Mouse (Mus musculus) neural tube, embryonic 12.5 days (tissue): Measurements from ENCODE around the gene Bend7. TPM values are rescaled to one million over a fixed set of nuclear protein-coding genes. Genes with fewer than 3 reads are reported as not detected.
A peak's percentile ranks its signal among the peaks of the same experiment; 100 is the strongest.

Experiments
- ATAC-seq: fragments of 200-750 bp; cut with Nextera tagmentation; 2 replicates; pipeline ENCODE4 v1.8.0; 2017; ENCODE audit warnings: low read depth, mild to moderate bottlenecking, moderate TSS enrichment, moderate library complexity; ENCODE audit not compliant: low FRiP score
- H3K27ac ChIP-seq: fragments of 300-500 bp; sonication (generic); 2 replicates; pipeline ENCODE4 v1.5.1; 2016
- H3K27me3 ChIP-seq: fragments of 300-500 bp; sonication (generic); replicated peaks from 2 replicates; pipeline ENCODE4 v1.6.1; 2016; ENCODE audit warnings: mild to moderate bottlenecking
- H3K36me3 ChIP-seq: fragments of 300-500 bp; sonication (generic); 2 replicates; pipeline ENCODE4 v1.6.1; 2016; ENCODE audit warnings: mild to moderate bottlenecking
- H3K4me1 ChIP-seq: fragments of 300-500 bp; sonication (generic); 2 replicates; pipeline ENCODE4 v1.6.1; 2016
- H3K4me2 ChIP-seq: fragments of 300-500 bp; sonication (generic); replicated peaks from 2 replicates; pipeline ENCODE4 v1.6.1; 2016; ENCODE audit warnings: mild to moderate bottlenecking
- H3K4me3 ChIP-seq: fragments of 300-500 bp; sonication (generic); 2 replicates; pipeline ENCODE4 v1.5.1; 2016
- H3K9ac ChIP-seq: fragments of 300-500 bp; sonication (generic); 2 replicates; pipeline ENCODE4 v1.6.1; 2016; ENCODE audit warnings: mild to moderate bottlenecking
- H3K9me3 ChIP-seq: fragments of 300-500 bp; sonication (generic); 2 replicates; pipeline ENCODE4 v1.6.1; 2016; ENCODE audit warnings: mild to moderate bottlenecking
- WGBS: fragments of 180-500 bp; shearing (Covaris S2); methylation state at CpG from one replicate; pipeline ENCODE4 v1.1.7; 2016; 5-methylcytosine and 5-hydroxymethylcytosine counted together
- polyA plus RNA-seq: library from polyadenylated mRNA; unstranded; fragments of >200 nt; fragmentation: Nextera tagmentation; extraction: Ambion mirVana; gene quantifications from 2 replicates; pipeline ENCODE4 v1.2.1, GENCODE M21; 2016

Bend7 gene
- polyA plus RNA-seq: 7.0 TPM in 2 replicates

- Histone ChIP-seq H3K9me3 (no peaks in the 10 kb centered on the region), H3K27me3 (0 out of 2 replicates have a peak, but pooled peaks cover 8% of the 10 kb centered on the region), H3K9ac (peak within 1 kb of the TSS; percentile 76), H3K27ac (peak within 1 kb of the TSS; percentile 66; the same call in 1 of the 2 replicates), H3K4me2 (peak within 1 kb of the TSS; percentile 87), H3K36me3 (no peaks in the 10 kb centered on the region), H3K4me3 (peak within 1 kb of the TSS; percentile 79), H3K4me1 (peaks cover 6% of the 10 kb centered on the region)
- WGBS: under 1% methylated on average over 123 of the region's 124 CpGs
- peak; percentile 83 for ATAC-seq
These were observed at the start of gene Bend7 for GRCm38 (mm10) chr2:4717769-4718661. Bend7 (plus strand) TSS chr2:4717831.

GRCm38 (mm10) chr2:4668626-4669025 is 49.0 kb upstream of the Bend7 start:
- Histone ChIP-seq H3K9ac (no peak overlapping the region), H3K27ac (no peak overlapping the region), H3K4me2 (no peak overlapping the region), H3K4me1 (no peaks in the 10 kb centered on the region), H3K36me3 (no peaks in the 10 kb centered on the region), H3K27me3 (no peaks in the 10 kb centered on the region), H3K9me3 (no peaks in the 10 kb centered on the region), H3K4me3 (no peak overlapping the region)
- WGBS: 86% methylated on average over 2 of the region's 2 CpGs
- no peak for ATAC-seq

- Histone ChIP-seq H3K4me3 (no peak overlapping the region), H3K27me3 (no peaks in the 10 kb centered on the region), H3K9me3 (no peaks in the 10 kb centered on the region), H3K9ac (no peak overlapping the region), H3K4me1 (no peaks in the 10 kb centered on the region), H3K27ac (no peak overlapping the region), H3K4me2 (no peak overlapping the region), H3K36me3 (no peaks in the 10 kb centered on the region)
- WGBS: 91% methylated on average over 8 of the region's 8 CpGs
- ATAC-seq: no peak
These were observed 47.9 kb upstream of the Bend7 start for GRCm38 (mm10) chr2:4669701-4670100.

GRCm38 (mm10) chr2:4671636-4672035 is 46.0 kb upstream of the Bend7 start:
- Histone ChIP-seq H3K36me3 (no peaks in the 10 kb centered on the region), H3K9ac (no peak overlapping the region), H3K4me2 (no peak overlapping the region), H3K27me3 (no peaks in the 10 kb centered on the region), H3K4me3 (no peak overlapping the region), H3K9me3 (no peaks in the 10 kb centered on the region), H3K27ac (no peak overlapping the region), H3K4me1 (no peaks in the 10 kb centered on the region)
- 89% methylated on average over 8 of the region's 8 CpGs for WGBS
- ATAC-seq: no peak

- no peak overlapping the region for H3K27ac ChIP-seq
- no peaks in the 10 kb centered on the region for H3K36me3 ChIP-seq
- H3K27me3 ChIP-seq: no peaks in the 10 kb centered on the region
- 83% methylated on average over 3 of the region's 3 CpGs for WGBS
- H3K4me2 ChIP-seq: no peak overlapping the region
- ATAC-seq: no peak
- no peaks in the 10 kb centered on the region for H3K9me3 ChIP-seq
- H3K4me3 ChIP-seq: no peak overlapping the region
- no peaks in the 10 kb centered on the region for H3K4me1 ChIP-seq
- H3K9ac ChIP-seq: no peak overlapping the region
These were observed 37.7 kb upstream of the Bend7 start for GRCm38 (mm10) chr2:4679886-4680285.

- no peaks in the 10 kb centered on the region for H3K36me3 ChIP-seq
- H3K9ac ChIP-seq: no peak overlapping the region
- WGBS: 52% methylated on average over 5 of the region's 5 CpGs
- no peak overlapping the region for H3K4me2 ChIP-seq
- H3K27ac ChIP-seq: no peak overlapping the region
- no peaks in the 10 kb centered on the region for H3K4me1 ChIP-seq
- ATAC-seq: no peak
- H3K4me3 ChIP-seq: no peak overlapping the region
- 0 out of 2 replicates have a peak, but pooled peaks cover 4% of the 10 kb centered on the region for H3K27me3 ChIP-seq
- 0 out of 2 replicates have a peak, but pooled peaks cover 2% of the 10 kb centered on the region for H3K9me3 ChIP-seq
These were observed 6.4 kb upstream of the Bend7 start for GRCm38 (mm10) chr2:4711262-4711661.

GRCm38 (mm10) chr2:4717081-4717768 is 406 bp upstream of the Bend7 start:
- Histone ChIP-seq H3K36me3 (no peaks in the 10 kb centered on the region), H3K27ac (no peak overlapping the region), H3K9me3 (no peaks in the 10 kb centered on the region), H3K27me3 (0 out of 2 replicates have a peak, but pooled peaks cover 8% of the 10 kb centered on the region), H3K4me3 (peak overlapping the region; percentile 79), H3K4me2 (peak overlapping the region; percentile 87), H3K9ac (peak overlapping the region; percentile 76), H3K4me1 (peaks cover 6% of the 10 kb centered on the region)
- peak; percentile 74 for ATAC-seq
- WGBS: 3% methylated on average over 47 of the region's 49 CpGs

- Histone ChIP-seq H3K4me2 (no peak overlapping the region), H3K4me3 (no peak overlapping the region), H3K27ac (no peak overlapping the region), H3K9ac (no peak overlapping the region), H3K9me3 (no peaks in the 10 kb centered on the region), H3K4me1 (peaks cover 6% of the 10 kb centered on the region; the same call in 1 of the 2 replicates), H3K27me3 (no peaks in the 10 kb centered on the region), H3K36me3 (no peaks in the 10 kb centered on the region)
- no peak for ATAC-seq
- 95% methylated on average over 8 of the region's 8 CpGs for WGBS
These were observed 5.5 kb downstream of the Bend7 start for GRCm38 (mm10) chr2:4723088-4723487.

GRCm38 (mm10) chr2:4730161-4730560 is 12.5 kb downstream of the Bend7 start:
- Histone ChIP-seq H3K4me3 (no peak overlapping the region), H3K9ac (no peak overlapping the region), H3K9me3 (no peaks in the 10 kb centered on the region), H3K27ac (no peak overlapping the region), H3K36me3 (no peaks in the 10 kb centered on the region), H3K4me2 (no peak overlapping the region), H3K27me3 (no peaks in the 10 kb centered on the region), H3K4me1 (no peaks in the 10 kb centered on the region)
- no peak for ATAC-seq
- 89% methylated on average over 4 of the region's 4 CpGs for WGBS

GRCm38 (mm10) chr2:4733971-4734370 is 16.3 kb downstream of the Bend7 start:
- Histone ChIP-seq H3K9ac (no peak overlapping the region), H3K4me2 (no peak overlapping the region), H3K9me3 (no peaks in the 10 kb centered on the region), H3K27ac (no peak overlapping the region), H3K27me3 (no peaks in the 10 kb centered on the region), H3K4me1 (no peaks in the 10 kb centered on the region), H3K4me3 (no peak overlapping the region), H3K36me3 (no peaks in the 10 kb centered on the region)
- ATAC-seq: no peak
- 89% methylated on average over 1 of the region's 1 CpGs for WGBS

GRCm38 (mm10) chr2:4736095-4736797 is 18.6 kb downstream of the Bend7 start:
- Histone ChIP-seq H3K27me3 (no peaks in the 10 kb centered on the region), H3K36me3 (no peaks in the 10 kb centered on the region), H3K9ac (no peak overlapping the region), H3K27ac (no peak overlapping the region), H3K9me3 (no peaks in the 10 kb centered on the region), H3K4me3 (no peak overlapping the region), H3K4me2 (no peak overlapping the region), H3K4me1 (no peaks in the 10 kb centered on the region)
- WGBS: 89% methylated on average over 7 of the region's 7 CpGs
- ATAC-seq: no peak

GRCm38 (mm10) chr2:4736798-4737155 is 19.1 kb downstream of the Bend7 start:
- 86% methylated on average over 4 of the region's 4 CpGs for WGBS
- H3K9me3 ChIP-seq: no peaks in the 10 kb centered on the region
- H3K4me1 ChIP-seq: no peaks in the 10 kb centered on the region
- H3K4me3 ChIP-seq: no peak overlapping the region
- no peaks in the 10 kb centered on the region for H3K27me3 ChIP-seq
- H3K36me3 ChIP-seq: no peaks in the 10 kb centered on the region
- H3K27ac ChIP-seq: no peak overlapping the region
- H3K4me2 ChIP-seq: no peak overlapping the region
- no peak for ATAC-seq
- no peak overlapping the region for H3K9ac ChIP-seq
